Mouse (Mus musculus) cortical plate, adult 2 months (tissue): ENCODE measurements around the gene Lpar5.
A peak's percentile ranks its signal among the peaks of the same experiment; 100 is the strongest.

Source experiments
- CTCF ChIP-seq: fragments of 200-500 bp; IDR thresholded peaks from 2 replicates; pipeline ENCODE4 v1.5.1; 2011; ENCODE audit warnings: mild to moderate bottlenecking, control low read depth, low read length; ENCODE audit not compliant: insufficient read depth; ENCODE audit errors: extremely low read depth
- POLR2A ChIP-seq: fragments of 200-500 bp; IDR thresholded peaks from 2 replicates; pipeline ENCODE4 v1.6.1; 2011; ENCODE audit warnings: mild to moderate bottlenecking, low read length, control low read depth; ENCODE audit not compliant: insufficient read depth; ENCODE audit errors: extremely low read depth

- TF ChIP-seq CTCF: peak; percentile 36; the same call in 1 of the 2 replicates
- no peak for TF ChIP-seq POLR2A
Measured at GRCm38 (mm10) chr6:125110927-125111326, 43.2 kb downstream of the Lpar5 start.
